Mouse (Mus musculus): ENCODE measurements around the gene Stox1.

DNA sequence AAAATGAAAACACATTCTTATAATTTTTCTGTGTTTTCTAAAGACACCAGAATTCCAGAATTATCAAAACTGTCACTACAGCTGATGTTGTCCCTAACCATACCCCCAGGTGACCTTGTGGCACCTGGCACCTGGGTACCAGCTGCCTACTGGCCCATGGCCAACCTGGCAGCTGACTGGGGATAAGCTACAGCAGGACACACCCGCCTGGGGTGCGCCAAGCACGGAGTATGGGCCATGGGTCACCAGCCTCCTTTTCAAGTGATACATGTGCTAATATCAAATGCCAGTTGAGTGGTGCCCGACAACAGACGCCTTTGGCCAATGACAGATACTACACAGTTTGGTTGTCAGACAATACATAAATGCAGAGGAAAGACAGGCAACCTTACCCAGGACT lies 48.6 kb downstream of the Stox1 start:
- no peak for TF ChIP-seq CTCF (IDR thresholded peaks at IDR 0.05; ENCODE audit: low read depth)
- no peak for TF ChIP-seq EP300 (optimal IDR thresholded peaks at IDR 0.05)

Data from stomach, postnatal 0 days (tissue).